Mouse (Mus musculus) CD4-positive, CD25-positive, alpha-beta regulatory T cell, adult 2 months (primary cell): Measurements from ENCODE around the gene Krtap19-2.

Source experiments
- DNase-seq: peaks from one replicate; pipeline ENCODE4 v3.0.0-alpha.2; 2012; ENCODE audit warnings: low read depth, low spot score

The Krtap19-2 gene

GRCm38 (mm10) chr16:88874169-88874568, at the start of gene Krtap19-2:
Gene Krtap19-2, minus strand, starts transcription at chr16:88874269.
- no peak for DNase-seq

- DNase-seq: no peak
Measured at GRCm38 (mm10) chr16:88896357-88896756, 22.3 kb upstream of the Krtap19-2 start, which contains the start of gene Krtap19-5. Gene Krtap19-5, minus strand, starts transcription at chr16:88896457.

- no peak for DNase-seq
Measured at GRCm38 (mm10) chr16:88886870-88887269, 12.8 kb upstream of the Krtap19-2 start.

GRCm38 (mm10) chr16:88884989-88885388, 10.9 kb upstream of the Krtap19-2 start, which contains the start of gene Krtap19-4:
Gene Krtap19-4, minus strand, starts transcription at chr16:88885089.
- no peak for DNase-seq

GRCm38 (mm10) chr16:88877938-88878337, 3.9 kb upstream of the Krtap19-2 start, which contains the start of gene Krtap19-3:
Gene Krtap19-3, minus strand, starts transcription at chr16:88878038.
- no peak for DNase-seq

GRCm38 (mm10) chr16:88869311-88869710, 4.8 kb downstream of the Krtap19-2 start, which contains the start of gene Krtap19-1:
Gene Krtap19-1, minus strand, starts transcription at chr16:88869411.
- DNase-seq: no peak

GRCm38 (mm10) chr16:88864887-88865407, 9.1 kb downstream of the Krtap19-2 start:
- DNase-seq: no peak

GRCm38 (mm10) chr16:88851450-88851849, 22.6 kb downstream of the Krtap19-2 start:
- DNase-seq: peak; percentile 31

- DNase-seq: no peak
Measured at GRCm38 (mm10) chr16:88848558-88848957, 25.5 kb downstream of the Krtap19-2 start.

- no peak for DNase-seq
Measured at GRCm38 (mm10) chr16:88847363-88847762, 26.7 kb downstream of the Krtap19-2 start.

- DNase-seq: no peak
Measured at GRCm38 (mm10) chr16:88826978-88827377, 47.1 kb downstream of the Krtap19-2 start.

GRCm38 (mm10) chr16:88826095-88826652, 47.9 kb downstream of the Krtap19-2 start, which contains the start of gene Krtap14:
Gene Krtap14, minus strand, starts transcription at chr16:88826145.
- DNase-seq: no peak

GRCm38 (mm10) chr16:88823736-88824135, 50.3 kb downstream of the Krtap19-2 start:
- peak; percentile 19 for DNase-seq
